Mouse (Mus musculus): Measurements from ENCODE around the gene Phlda1. TPM values are rescaled to one million over a fixed set of nuclear protein-coding genes. Genes with fewer than 3 reads are reported as not detected.

The Phlda1 gene
- total RNA-seq, 2 experiments from 2014 or later: 1.1 to 1.9 TPM

Other genes starting within 250 kb of the Phlda1 start
- 1.7 and 2.5 TPM in 2 replicates for gene Bbs10, start 207.6 kb upstream of the Phlda1 start, total RNA-seq (2014; fragmentation: Nextera tagmentation)
- 4.3 and 5.3 TPM in 2 replicates for gene Bbs10, start 207.6 kb upstream of the Phlda1 start, total RNA-seq (2017)
- 583 and 666 TPM in 2 replicates for gene Nap1l1, start 33.1 kb upstream of the Phlda1 start, total RNA-seq (2014; fragmentation: Nextera tagmentation)
- 670 and 682 TPM in 2 replicates for gene Nap1l1, start 33.1 kb upstream of the Phlda1 start, total RNA-seq (2017)

Measured in granulocyte monocyte progenitor cell, adult 5-6 weeks (primary cell).